In the genomic region with DNA sequence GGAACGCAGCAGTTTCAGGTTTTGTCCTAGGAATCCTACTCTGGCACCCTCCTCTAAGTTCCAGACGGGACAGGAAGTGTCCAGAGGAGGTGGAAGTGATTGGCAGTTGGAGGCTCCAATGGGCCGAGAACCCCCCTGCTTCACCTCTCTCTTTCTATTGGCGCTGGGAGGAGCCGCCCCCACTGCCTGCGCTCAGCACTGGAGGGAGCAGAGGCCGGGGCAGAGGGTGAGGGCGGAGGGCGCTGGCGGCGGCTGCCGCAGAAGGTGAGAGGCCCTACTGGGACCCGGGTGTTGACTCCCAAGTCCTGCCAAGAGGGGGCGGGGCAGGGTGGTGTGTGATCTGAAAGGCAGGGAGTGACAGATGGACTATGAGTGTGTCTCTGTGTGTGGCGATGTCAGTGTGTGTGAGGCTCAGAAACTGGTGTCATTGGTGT, we compare ENCODE assay signal across 8 mouse cellular contexts. TPM values are rescaled to one million over a fixed set of nuclear protein-coding genes. Genes with fewer than 3 reads are reported as not detected.
A peak's percentile ranks its signal among the peaks of the same experiment; 100 is the strongest.
DNase-seq lines count a peak whose midpoint lies in the region; ATAC-seq and TF ChIP-seq lines count a peak whose summit lies in the region.

No protein-coding gene starts in this region.

- TF ChIP-seq CTCF in layer of hippocampus, adult 2 months (conservative IDR thresholded peaks at IDR 0.05), result peak; percentile 18; the same call in 1 of the 2 replicates

- H3K4me3 ChIP-seq in forebrain, embryonic 14.5 days (ENCODE audit: low read depth, low read length), result peak overlapping the region; percentile 30
- H3K4me3 ChIP-seq in layer of hippocampus, adult 2 months, result peak overlapping the region; percentile 50
- H3K4me3 ChIP-seq in lung, embryonic 16.5 days (ENCODE audit: low read length), result peak overlapping the region; percentile 62

- no peaks in the 10 kb centered on the region for H3K36me3 ChIP-seq in forebrain, embryonic 14.5 days (ENCODE audit: control insufficient read depth, insufficient read depth, low read length)
- H3K36me3 ChIP-seq in lung, embryonic 16.5 days (ENCODE audit: control insufficient read depth, insufficient read depth, low read length), result no peaks in the 10 kb centered on the region

- H3K9me3 ChIP-seq in forebrain, embryonic 14.5 days (replicated peaks; ENCODE audit: control insufficient read depth, low read length), result no peaks in the 10 kb centered on the region
- H3K9me3 ChIP-seq in lung, embryonic 16.5 days (ENCODE audit: control insufficient read depth, low read length), result no peaks in the 10 kb centered on the region

- peak; percentile 73 for ATAC-seq in forebrain, embryonic 14.5 days
- peak; percentile 93 for ATAC-seq in lung, embryonic 16.5 days (ENCODE audit: low read depth)

- intact Hi-C loops in heart, postnatal 36 days (cut with DNase I), result no loop called here

- DNase-seq in NIH3T3 (ENCODE audit: low read depth), result peak; percentile 93
- DNase-seq in cerebellum, adult 11-12 months, result peak; percentile 94
- peak; percentile 82 for DNase-seq in forebrain, embryonic 14.5 days (ENCODE audit: low spot score)
- peak; percentile 90 for DNase-seq in heart, postnatal 36 days
- DNase-seq in layer of hippocampus, adult 2 months (ENCODE audit: low spot score in 2 of 2), result peak; percentile 66 to 68
- peak; percentile 82 for DNase-seq in ovary, postnatal 14 days (ENCODE audit: low spot score)
- peak; percentile 52 to 68 for DNase-seq in thymus, postnatal 36 days

- H3K27me3 ChIP-seq in forebrain, embryonic 14.5 days (replicated peaks; ENCODE audit: control insufficient read depth, insufficient read depth, low read length), result no peaks in the 10 kb centered on the region
- no peaks in the 10 kb centered on the region for H3K27me3 ChIP-seq in lung, embryonic 16.5 days (ENCODE audit: control insufficient read depth, insufficient read depth, low read depth, low read length)

- no peak overlapping the region for H3K27ac ChIP-seq in forebrain, embryonic 14.5 days (ENCODE audit: low read depth, low read length)
- H3K27ac ChIP-seq in layer of hippocampus, adult 2 months, result peak overlapping the region; percentile 88
- H3K27ac ChIP-seq in lung, embryonic 16.5 days (ENCODE audit: low read length), result peak overlapping the region; percentile 94

- H3K9ac ChIP-seq in forebrain, embryonic 14.5 days (ENCODE audit: low read length), result peak overlapping the region; percentile 61
- H3K9ac ChIP-seq in lung, embryonic 16.5 days (ENCODE audit: low read length), result peak overlapping the region; percentile 68

- H3K4me1 ChIP-seq in forebrain, embryonic 14.5 days (ENCODE audit: control insufficient read depth, insufficient read depth, low read length), result peaks cover 18% of the 10 kb centered on the region
- H3K4me1 ChIP-seq in lung, embryonic 16.5 days (replicated peaks; ENCODE audit: control insufficient read depth, insufficient read depth, low read length), result peaks cover 33% of the 10 kb centered on the region

- under 1% methylated on average over 14 of the region's 15 CpGs for WGBS in forebrain, embryonic 14.5 days
- WGBS in lung, embryonic 16.5 days, result 0% methylated on average over 15 of the region's 15 CpGs

- peak overlapping the region; percentile 47 for H3K4me2 ChIP-seq in forebrain, embryonic 14.5 days (ENCODE audit: low read length)
- H3K4me2 ChIP-seq in lung, embryonic 16.5 days (ENCODE audit: low read depth, low read length), result peak overlapping the region; percentile 74

RNA-seq across cellular contexts. Expression of gene Sigmar1, which starts 4.3 kb away (rescaled TPM):
- 49.8 and 54.2 TPM in 2 replicates for polyA plus RNA-seq in forebrain, embryonic 14.5 days (2014; fragmentation: Nextera tagmentation; extraction: Ambion mirVana)
- 10 to 100 TPM; 19.7 to 23.5 TPM for total RNA-seq in heart, postnatal 36 days (2021)
- 10 to 100 TPM; 40.4 to 42.9 TPM for total RNA-seq in layer of hippocampus, adult 2 months (2021)
- polyA plus RNA-seq in lung, embryonic 16.5 days (2015; fragmentation: Nextera tagmentation; extraction: Ambion mirVana), result 69.9 and 72.2 TPM in 2 replicates

RNA-seq across cellular contexts. Expression of gene Galt, which starts 5.3 kb away (rescaled TPM):
- 23.4 and 25.2 TPM in 2 replicates for polyA plus RNA-seq in forebrain, embryonic 14.5 days (2014; fragmentation: Nextera tagmentation; extraction: Ambion mirVana)
- total RNA-seq in heart, postnatal 36 days (2021), result 10 to 100 TPM; 58.5 to 59.4 TPM
- total RNA-seq in layer of hippocampus, adult 2 months (2021), result 10 to 100 TPM; 52.1 to 67.7 TPM
- 36.5 and 39.6 TPM in 2 replicates for polyA plus RNA-seq in lung, embryonic 16.5 days (2015; fragmentation: Nextera tagmentation; extraction: Ambion mirVana)

RNA-seq across cellular contexts. Expression of gene Ccl27a, which starts 13.7 kb away (rescaled TPM):
- 195 and 200 TPM in 2 replicates for polyA plus RNA-seq in forebrain, embryonic 14.5 days (2014; fragmentation: Nextera tagmentation; extraction: Ambion mirVana)
- 10 to 100 TPM; 19.1 to 19.4 TPM for total RNA-seq in heart, postnatal 36 days (2021)
- 100 to 1,000 TPM; 140 to 143 TPM for total RNA-seq in layer of hippocampus, adult 2 months (2021)
- 30.5 and 33.2 TPM in 2 replicates for polyA plus RNA-seq in lung, embryonic 16.5 days (2015; fragmentation: Nextera tagmentation; extraction: Ambion mirVana)

RNA-seq across cellular contexts. Expression of gene Arid3c, which starts 29.4 kb away (rescaled TPM):
- 0.12 and 0.15 TPM in 2 replicates for polyA plus RNA-seq in forebrain, embryonic 14.5 days (2014; fragmentation: Nextera tagmentation; extraction: Ambion mirVana)
- total RNA-seq in heart, postnatal 36 days (2021), result not detected
- total RNA-seq in layer of hippocampus, adult 2 months (2021), result not detected
- polyA plus RNA-seq in lung, embryonic 16.5 days (2015; fragmentation: Nextera tagmentation; extraction: Ambion mirVana), result not detected in 2 replicates

RNA-seq across cellular contexts. Expression of gene Dctn3, which starts 37.3 kb away (rescaled TPM):
- polyA plus RNA-seq in forebrain, embryonic 14.5 days (2014; fragmentation: Nextera tagmentation; extraction: Ambion mirVana), result 301 and 330 TPM in 2 replicates
- total RNA-seq in heart, postnatal 36 days (2021), result 10 to 100 TPM; 70.7 to 77.7 TPM
- total RNA-seq in layer of hippocampus, adult 2 months (2021), result 100 to 1,000 TPM; 136 to 153 TPM
- 137 and 156 TPM in 2 replicates for polyA plus RNA-seq in lung, embryonic 16.5 days (2015; fragmentation: Nextera tagmentation; extraction: Ambion mirVana)

Comparison
In these comparisons a context has a peak if more than half of its experiments do, and no peak if none do; other contexts are left out.
1. RNA of gene Ccl27a, which starts 13.7 kb away (total RNA-seq): 140 to 143 TPM in layer of hippocampus, adult 2 months; 19.1 to 19.4 TPM in heart, postnatal 36 days; every median in the first group is over 4 times any median in the second.
2. Peak in every context shown above with its lines, with median percentiles within 50 percentile points of each other: DNase-seq and H3K4me3 ChIP-seq.